Mouse (Mus musculus): Measurements from ENCODE around the gene Lyz2. TPM values are rescaled to one million over a fixed set of nuclear protein-coding genes. Genes with fewer than 3 reads are reported as not detected.
"Not testable (repeated sequence)": the region's sequence is repeated elsewhere in the genome, so short reads cannot be mapped to it uniquely, and the experiment has no call there.

The Lyz2 gene
- polyA plus RNA-seq, 2 experiments = 38.7 to 105 TPM

- no peak for ATAC-seq (ENCODE audit: low FRiP score, low read depth)
- 89% methylated on average over 9 of the region's 9 CpGs for WGBS
Measured at GRCm38 (mm10) chr10:117288197-117289033, 6.3 kb upstream of the Lyz2 start.

GRCm38 (mm10) chr10:117287226-117287850 is 5.2 kb upstream of the Lyz2 start:
- DNase-seq (ENCODE audit: low spot score) = no peak
- H3K4me3 ChIP-seq (replicated peaks; ENCODE audit: low read length) = no peak overlapping the region
- no peaks in the 10 kb centered on the region for H3K36me3 ChIP-seq (ENCODE audit: control insufficient read depth, insufficient read depth, low read length)
- no peaks in the 10 kb centered on the region for H3K4me1 ChIP-seq (ENCODE audit: control insufficient read depth, insufficient read depth, low read length)
- H3K27me3 ChIP-seq (ENCODE audit: control insufficient read depth, insufficient read depth, low read length) = no peaks in the 10 kb centered on the region
- H3K4me2 ChIP-seq (replicated peaks; ENCODE audit: low read depth, low read length, severe bottlenecking) = no peak overlapping the region
- no peak overlapping the region for H3K9ac ChIP-seq (ENCODE audit: low read depth, low read length, severe bottlenecking)
- 87% methylated on average over 3 of the region's 3 CpGs for WGBS
- H3K9me3 ChIP-seq (ENCODE audit: control insufficient read depth, low read length) = no peaks in the 10 kb centered on the region
- no peak for TF ChIP-seq POLR2A (IDR thresholded peaks at IDR 0.05; ENCODE audit: borderline replicate concordance, extremely low read depth, insufficient read depth, insufficient read length)
- ATAC-seq (ENCODE audit: low FRiP score, low read depth) = no peak
- H3K27ac ChIP-seq (replicated peaks; ENCODE audit: low read depth, low read length) = no peak overlapping the region

More at GRCm38 (mm10) chr10:117288197-117289033, 6.3 kb upstream of the Lyz2 start:
- H3K27me3 ChIP-seq (ENCODE audit: control insufficient read depth, insufficient read depth, low read length) = no peaks in the 10 kb centered on the region
- DNase-seq (ENCODE audit: low spot score) = no peak
- TF ChIP-seq POLR2A (IDR thresholded peaks at IDR 0.05; ENCODE audit: borderline replicate concordance, extremely low read depth, insufficient read depth, insufficient read length) = no peak
- H3K27ac ChIP-seq (replicated peaks; ENCODE audit: low read depth, low read length) = no peak overlapping the region
- no peaks in the 10 kb centered on the region for H3K9me3 ChIP-seq (ENCODE audit: control insufficient read depth, low read length)
- no peaks in the 10 kb centered on the region for H3K4me1 ChIP-seq (ENCODE audit: control insufficient read depth, insufficient read depth, low read length)
- no peak overlapping the region for H3K9ac ChIP-seq (ENCODE audit: low read depth, low read length, severe bottlenecking)
- no peak overlapping the region for H3K4me3 ChIP-seq (replicated peaks; ENCODE audit: low read length)
- H3K36me3 ChIP-seq (ENCODE audit: control insufficient read depth, insufficient read depth, low read length) = no peaks in the 10 kb centered on the region
- H3K4me2 ChIP-seq (replicated peaks; ENCODE audit: low read depth, low read length, severe bottlenecking) = no peak overlapping the region

DNA sequence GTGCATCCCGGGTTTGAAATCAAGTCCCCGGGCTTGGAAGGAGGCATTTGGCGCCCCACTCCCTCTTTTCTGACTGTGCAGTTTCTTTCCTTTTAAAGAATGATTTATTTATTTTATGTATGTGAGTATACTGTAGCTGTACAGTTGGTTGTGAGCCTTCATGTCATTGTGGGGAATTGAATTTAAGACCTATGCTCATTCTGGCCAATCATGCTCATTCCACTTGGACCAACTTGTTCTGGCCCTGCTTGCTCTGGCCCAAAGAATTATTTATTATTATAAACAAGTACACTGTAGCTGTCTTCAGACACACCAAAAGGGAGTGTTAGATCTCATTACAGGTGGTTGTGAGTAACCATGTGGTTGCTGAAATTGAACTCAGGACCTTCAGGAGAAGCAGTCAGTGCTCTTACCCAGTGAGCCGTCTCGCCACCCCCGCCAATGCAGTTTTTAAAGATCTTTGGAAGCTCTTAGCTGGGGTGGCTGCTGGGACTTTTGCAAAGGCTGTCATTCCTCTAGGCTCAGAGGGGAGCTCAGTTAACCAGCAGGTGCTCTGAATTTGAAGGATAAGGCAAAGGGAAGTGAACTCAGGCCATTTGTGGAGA is 4.3 kb upstream of the Lyz2 start:
- no peaks in the 10 kb centered on the region for H3K9me3 ChIP-seq (ENCODE audit: control insufficient read depth, low read length)
- H3K9ac ChIP-seq (ENCODE audit: low read depth, low read length, severe bottlenecking) = no peak overlapping the region
- no peak overlapping the region for H3K4me3 ChIP-seq (replicated peaks; ENCODE audit: low read length)
- no peak overlapping the region for H3K4me2 ChIP-seq (replicated peaks; ENCODE audit: low read depth, low read length, severe bottlenecking)
- 87% methylated on average over 6 of the region's 6 CpGs for WGBS
- no peak for ATAC-seq (ENCODE audit: low FRiP score, low read depth)
- no peak for TF ChIP-seq POLR2A (IDR thresholded peaks at IDR 0.05; ENCODE audit: borderline replicate concordance, extremely low read depth, insufficient read depth, insufficient read length)
- no peak for DNase-seq (ENCODE audit: low spot score)
- H3K36me3 ChIP-seq (ENCODE audit: control insufficient read depth, insufficient read depth, low read length) = no peaks in the 10 kb centered on the region
- H3K4me1 ChIP-seq (ENCODE audit: control insufficient read depth, insufficient read depth, low read length) = no peaks in the 10 kb centered on the region
- no peak overlapping the region for H3K27ac ChIP-seq (replicated peaks; ENCODE audit: low read depth, low read length)
- no peaks in the 10 kb centered on the region for H3K27me3 ChIP-seq (ENCODE audit: control insufficient read depth, insufficient read depth, low read length)

DNA sequence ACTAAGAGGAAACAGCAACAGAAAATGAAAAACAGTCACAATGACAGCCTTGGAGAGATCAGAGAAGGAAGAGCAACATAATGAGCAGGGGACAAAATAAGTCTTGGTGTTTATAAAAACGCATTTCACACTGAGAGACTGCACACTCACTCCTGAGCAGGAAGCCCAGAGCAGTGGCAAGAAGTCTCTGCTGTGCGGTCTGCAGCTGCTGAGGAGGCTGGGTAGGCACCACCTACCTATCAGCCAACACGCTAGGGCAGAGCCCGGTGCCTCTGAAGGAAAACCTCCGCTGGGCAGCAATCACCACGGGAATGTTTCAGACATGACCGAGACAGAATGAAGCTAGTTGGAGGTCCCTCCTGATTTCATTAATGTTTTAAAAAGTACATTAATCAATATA is 3.5 kb upstream of the Lyz2 start:
- not testable (repeated sequence) for DNase-seq (ENCODE audit: low spot score); H3K36me3 ChIP-seq (ENCODE audit: control insufficient read depth, insufficient read depth, low read length); H3K4me3 ChIP-seq (replicated peaks; ENCODE audit: low read length); H3K9me3 ChIP-seq (ENCODE audit: control insufficient read depth, low read length); ATAC-seq (ENCODE audit: low FRiP score, low read depth); H3K27me3 ChIP-seq (ENCODE audit: control insufficient read depth, insufficient read depth, low read length); H3K9ac ChIP-seq (ENCODE audit: low read depth, low read length, severe bottlenecking); H3K4me2 ChIP-seq (replicated peaks; ENCODE audit: low read depth, low read length, severe bottlenecking); H3K4me1 ChIP-seq (ENCODE audit: control insufficient read depth, insufficient read depth, low read length); H3K27ac ChIP-seq (replicated peaks; ENCODE audit: low read depth, low read length)
- 73% methylated on average over 2 of the region's 7 CpGs for WGBS

- DNase-seq (ENCODE audit: low spot score) (no peak), ATAC-seq (ENCODE audit: low FRiP score, low read depth) (no peak)
- Histone ChIP-seq H3K9ac (ENCODE audit: low read depth, low read length, severe bottlenecking) (no peak overlapping the region), H3K4me1 (ENCODE audit: control insufficient read depth, insufficient read depth, low read length) (no peaks in the 10 kb centered on the region), H3K36me3 (ENCODE audit: control insufficient read depth, insufficient read depth, low read length) (no peaks in the 10 kb centered on the region), H3K4me3 (replicated peaks; ENCODE audit: low read length) (no peak overlapping the region), H3K9me3 (ENCODE audit: control insufficient read depth, low read length) (no peaks in the 10 kb centered on the region), H3K27ac (replicated peaks; ENCODE audit: low read depth, low read length) (no peak overlapping the region), H3K27me3 (ENCODE audit: control insufficient read depth, insufficient read depth, low read length) (no peaks in the 10 kb centered on the region), H3K4me2 (replicated peaks; ENCODE audit: low read depth, low read length, severe bottlenecking) (no peak overlapping the region)
- no peak for TF ChIP-seq POLR2A (IDR thresholded peaks at IDR 0.05; ENCODE audit: borderline replicate concordance, extremely low read depth, insufficient read depth, insufficient read length)
- 87% methylated on average over 10 of the region's 10 CpGs for WGBS
Measured at GRCm38 (mm10) chr10:117284578-117285520, 2.7 kb upstream of the Lyz2 start.

All from limb, embryonic 14.5 days (tissue).